Mouse (Mus musculus) midbrain, embryonic 13.5 days (tissue): ENCODE data around the gene Zfp740. TPM values are rescaled to one million over a fixed set of nuclear protein-coding genes. Genes with fewer than 3 reads are reported as not detected.
"Not testable (repeated sequence)": the region's sequence is repeated elsewhere in the genome, so short reads cannot be mapped to it uniquely, and the experiment has no call there.

ENCODE experiments used
- ATAC-seq: fragments of 200-750 bp; cut with Nextera tagmentation; 2 replicates; pipeline ENCODE4 v1.8.0; 2017; ENCODE audit warnings: mild to moderate bottlenecking, moderate TSS enrichment, moderate library complexity
- H3K27ac ChIP-seq: fragments of 300-500 bp; sonication (generic); 2 replicates; pipeline ENCODE4 v1.5.1; 2015; ENCODE audit warnings: inconsistent platforms, mild to moderate bottlenecking, moderate library complexity
- H3K27me3 ChIP-seq: fragments of 300-500 bp; sonication (generic); 2 replicates; pipeline ENCODE4 v1.6.1; 2015; ENCODE audit warnings: mild to moderate bottlenecking, inconsistent platforms
- H3K36me3 ChIP-seq: fragments of 300-500 bp; sonication (generic); 2 replicates; pipeline ENCODE4 v1.6.1; 2015; ENCODE audit warnings: mild to moderate bottlenecking, inconsistent platforms
- H3K4me1 ChIP-seq: fragments of 300-500 bp; sonication (generic); replicated peaks from 2 replicates; pipeline ENCODE4 v1.6.1; 2015; ENCODE audit warnings: inconsistent platforms
- H3K4me2 ChIP-seq: fragments of 300-500 bp; sonication (generic); replicated peaks from 2 replicates; pipeline ENCODE4 v1.6.1; 2015; ENCODE audit warnings: moderate library complexity, mild to moderate bottlenecking, inconsistent platforms
- H3K4me3 ChIP-seq: fragments of 300-500 bp; sonication (generic); replicated peaks from 2 replicates; pipeline ENCODE4 v1.5.1; 2015; ENCODE audit warnings: mild to moderate bottlenecking, inconsistent platforms
- H3K9ac ChIP-seq: fragments of 300-500 bp; sonication (generic); replicated peaks from 2 replicates; pipeline ENCODE4 v1.6.1; 2015; ENCODE audit warnings: mild to moderate bottlenecking, inconsistent platforms
- H3K9me3 ChIP-seq: fragments of 300-500 bp; sonication (generic); 2 replicates; pipeline ENCODE4 v1.6.1; 2016; ENCODE audit warnings: mild to moderate bottlenecking, inconsistent platforms
- WGBS: fragments of 180-500 bp; shearing (Covaris S2); methylation state at CpG from one replicate; pipeline ENCODE4 v1.1.7; 2015; 5-methylcytosine and 5-hydroxymethylcytosine counted together
- polyA plus RNA-seq: library from polyadenylated mRNA; unstranded; fragments of >200 nt; fragmentation: Nextera tagmentation; extraction: Ambion mirVana; gene quantifications from 2 replicates; pipeline ENCODE4 v1.2.1, GENCODE M21; 2015

Zfp740 gene
- 81.1 and 83.0 TPM in 2 replicates for polyA plus RNA-seq

DNA sequence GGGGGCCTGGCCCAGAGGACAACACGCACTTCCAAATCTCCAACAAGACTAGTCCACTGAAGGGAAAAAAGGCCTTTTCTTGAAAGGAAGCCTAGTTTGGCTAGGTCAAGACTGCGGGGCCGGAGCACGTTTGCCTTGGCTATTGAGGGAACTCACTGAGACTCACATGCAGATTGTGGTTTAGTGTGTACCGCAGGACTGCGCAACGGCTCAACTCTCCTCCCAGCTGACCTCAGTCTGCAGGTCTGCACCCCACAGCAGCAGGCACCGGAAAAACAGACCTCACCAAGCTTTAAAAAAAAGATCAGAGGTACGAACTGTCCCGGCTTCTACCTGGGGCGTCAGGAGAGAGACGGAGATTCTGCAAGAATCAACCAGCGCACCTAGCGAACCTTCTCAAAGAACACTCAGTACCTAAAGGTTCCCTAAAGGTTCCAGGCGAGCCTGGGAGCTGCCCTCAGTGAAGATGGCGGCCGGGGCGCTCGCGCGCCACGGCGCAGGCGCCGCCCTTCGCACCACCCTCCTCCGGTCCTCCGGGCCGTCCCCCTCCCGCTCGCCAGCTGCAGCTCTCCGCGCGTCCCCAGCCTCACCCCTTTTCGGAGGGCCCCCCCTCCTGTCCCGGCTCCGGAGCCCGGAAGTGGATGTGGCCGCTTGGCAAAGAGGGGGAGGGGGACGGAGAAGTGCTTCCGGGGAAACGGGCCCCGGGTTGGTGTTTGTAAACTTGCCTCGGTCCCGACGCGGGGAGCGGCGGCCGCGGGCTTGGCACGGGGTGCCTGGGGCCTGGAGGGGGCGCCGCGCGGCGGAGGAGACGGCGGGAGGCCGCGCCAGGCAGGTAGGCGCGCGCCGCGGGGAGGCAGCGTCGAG is at the start of gene Zfp740:
TSS of gene Zfp740 (plus strand) at position 279 of the 864 bp plus-strand sequence.
- H3K27me3 ChIP-seq: no peaks in the 10 kb centered on the region
- H3K9me3 ChIP-seq: no peaks in the 10 kb centered on the region
- H3K4me3 ChIP-seq: peak within 1 kb of the TSS; percentile 84
- ATAC-seq: peak; percentile 96
- WGBS: under 1% methylated on average over 64 of the region's 68 CpGs
- H3K4me2 ChIP-seq: peak within 1 kb of the TSS; percentile 81
- peaks cover 46% of the 10 kb centered on the region for H3K4me1 ChIP-seq
- H3K36me3 ChIP-seq: peaks cover 24% of the 10 kb centered on the region
- peak within 1 kb of the TSS; percentile 90 for H3K9ac ChIP-seq
- H3K27ac ChIP-seq: peak within 1 kb of the TSS; percentile 99

DNA sequence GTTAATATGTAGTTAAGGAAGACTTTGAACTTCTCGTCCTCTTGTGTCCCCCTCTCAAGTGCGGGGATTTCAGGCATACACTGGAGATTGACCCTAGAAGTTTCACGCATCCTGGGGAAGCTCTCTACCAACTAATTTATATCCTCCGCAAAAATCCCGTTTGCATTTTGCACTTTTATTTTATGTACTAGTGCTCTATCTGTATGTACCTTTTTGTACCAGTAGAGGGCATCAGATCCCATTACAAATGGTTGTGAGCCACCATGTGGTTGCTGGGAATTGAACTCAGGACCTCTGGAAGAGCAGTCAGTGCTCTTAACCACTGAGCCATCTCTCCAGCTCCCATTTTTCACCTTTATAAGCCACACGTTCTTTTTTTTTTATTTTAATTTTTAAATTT is 48.0 kb upstream of the Zfp740 start:
- H3K9me3 ChIP-seq, H3K4me3 ChIP-seq, H3K4me2 ChIP-seq, H3K36me3 ChIP-seq, ATAC-seq, H3K27ac ChIP-seq, H3K27me3 ChIP-seq, H3K9ac ChIP-seq: not testable (repeated sequence)
- 91% methylated on average over 6 of the region's 6 CpGs for WGBS
- H3K4me1 ChIP-seq: peaks cover 13% of the 10 kb centered on the region

DNA sequence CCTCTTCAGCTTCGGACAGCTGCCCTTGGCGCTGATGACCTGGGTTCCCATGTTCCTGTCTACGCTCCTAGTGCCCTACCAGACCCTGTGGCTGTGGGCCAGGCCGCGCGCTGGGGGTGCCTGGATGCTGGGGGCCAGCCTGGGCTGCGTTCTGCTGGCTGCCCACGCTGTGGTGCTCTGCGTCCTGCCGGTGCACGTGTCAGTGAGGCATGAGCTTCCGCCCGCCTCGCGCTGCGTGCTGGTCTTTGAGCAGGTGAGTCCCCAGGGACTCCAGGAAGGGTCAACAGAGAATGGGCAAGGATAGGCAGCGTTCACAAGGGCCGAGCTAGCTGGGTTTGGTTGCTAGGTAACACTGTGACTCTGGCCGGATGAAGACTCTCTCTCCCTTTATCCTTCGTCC is 46.2 kb upstream of the Zfp740 start:
- WGBS: 23% methylated on average over 20 of the region's 20 CpGs
- H3K9ac ChIP-seq: 0 out of 2 replicates have a peak overlapping the region, but pooled peaks have one; percentile 19
- ATAC-seq: peak; percentile 75
- peak overlapping the region; percentile 15; the same call in 1 of the 2 replicates for H3K4me2 ChIP-seq
- H3K4me3 ChIP-seq: no peak overlapping the region
- no peaks in the 10 kb centered on the region for H3K36me3 ChIP-seq
- no peak overlapping the region for H3K27ac ChIP-seq
- peaks cover 13% of the 10 kb centered on the region for H3K4me1 ChIP-seq
- no peaks in the 10 kb centered on the region; the same call in 1 of the 2 replicates for H3K9me3 ChIP-seq
- no peaks in the 10 kb centered on the region for H3K27me3 ChIP-seq

DNA sequence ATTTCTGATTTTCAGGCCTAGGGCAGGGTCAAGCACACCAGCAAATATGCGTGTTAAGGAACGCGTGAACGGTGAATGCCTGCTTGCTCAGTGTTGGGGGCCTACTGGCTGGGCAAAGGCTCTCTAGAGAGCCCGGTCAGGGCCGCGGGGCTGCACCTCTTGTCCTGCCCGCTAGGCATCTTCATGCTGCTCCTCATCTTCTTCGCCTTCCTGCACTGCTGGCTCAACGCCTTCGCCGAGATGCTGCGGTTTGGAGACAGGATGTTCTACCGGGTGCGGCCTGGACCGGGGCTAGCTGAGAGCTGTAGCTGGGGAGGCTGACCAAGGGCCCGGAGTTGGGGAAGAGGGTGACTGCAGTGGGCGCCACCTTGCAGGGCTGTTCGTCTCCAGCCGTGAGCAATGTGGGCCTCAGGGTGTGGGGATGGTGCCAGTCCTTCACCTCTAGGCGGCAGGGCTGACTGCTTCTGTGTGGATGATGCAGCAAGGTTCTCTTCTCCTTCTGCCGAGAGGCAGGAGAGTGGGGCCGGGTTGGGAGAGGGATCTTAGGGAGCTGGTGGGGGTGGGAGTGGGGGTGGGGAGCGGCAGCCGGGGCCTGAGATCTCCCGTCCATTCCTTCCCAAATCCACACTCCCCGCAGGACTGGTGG is 42.5 kb upstream of the Zfp740 start:
- Histone ChIP-seq H3K9me3 (no peaks in the 10 kb centered on the region; the same call in 1 of the 2 replicates), H3K4me1 (peaks cover 13% of the 10 kb centered on the region), H3K4me2 (no peak overlapping the region), H3K36me3 (no peaks in the 10 kb centered on the region), H3K4me3 (no peak overlapping the region), H3K27me3 (no peaks in the 10 kb centered on the region), H3K9ac (no peak overlapping the region), H3K27ac (no peak overlapping the region)
- 61% methylated on average over 27 of the region's 27 CpGs for WGBS
- ATAC-seq: no peak

DNA sequence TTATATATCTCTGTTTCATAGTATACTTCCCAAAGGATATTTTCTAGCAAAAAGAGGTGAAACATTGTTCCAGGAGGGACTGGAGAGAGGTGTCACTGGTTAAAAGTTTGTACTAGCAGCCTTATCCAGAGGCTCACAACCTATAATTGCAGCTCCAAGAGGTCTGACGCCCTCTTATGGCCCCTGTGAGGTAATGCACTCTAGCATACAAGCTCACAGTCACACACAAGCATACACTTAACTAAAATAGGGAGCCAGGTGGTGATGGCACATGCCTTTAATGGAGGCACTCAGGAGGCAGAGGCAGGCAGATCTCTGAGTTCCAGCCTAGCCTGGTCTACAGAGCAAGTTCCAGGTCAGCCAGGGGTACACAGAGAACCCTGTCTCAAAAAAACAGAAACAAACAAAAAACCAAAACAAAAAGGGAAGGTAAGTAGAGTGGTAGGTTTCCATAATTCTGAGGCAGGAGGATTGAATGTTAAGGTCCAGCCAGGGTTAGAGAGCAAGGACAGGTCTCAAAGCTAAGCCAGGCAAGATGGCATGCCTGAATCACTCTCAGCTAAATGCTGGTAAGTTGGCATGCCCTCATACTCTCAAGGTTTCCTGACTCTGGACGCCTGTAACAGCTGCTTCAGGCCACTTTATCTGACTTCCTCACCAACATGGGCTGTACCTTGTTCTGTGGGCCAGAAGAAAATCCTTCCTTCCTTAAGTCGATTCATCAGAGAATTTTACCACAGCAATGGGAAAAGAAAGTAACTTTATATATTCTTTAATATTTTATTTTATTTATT is 39.0 kb upstream of the Zfp740 start:
- Histone ChIP-seq H3K4me1 (no peaks in the 10 kb centered on the region), H3K4me3 (no peak overlapping the region), H3K27ac (no peak overlapping the region), H3K9me3 (no peaks in the 10 kb centered on the region; the same call in 1 of the 2 replicates), H3K36me3 (no peaks in the 10 kb centered on the region), H3K27me3 (no peaks in the 10 kb centered on the region), H3K4me2 (no peak overlapping the region), H3K9ac (no peak overlapping the region)
- WGBS: 68% methylated on average over 3 of the region's 3 CpGs
- ATAC-seq: no peak

DNA sequence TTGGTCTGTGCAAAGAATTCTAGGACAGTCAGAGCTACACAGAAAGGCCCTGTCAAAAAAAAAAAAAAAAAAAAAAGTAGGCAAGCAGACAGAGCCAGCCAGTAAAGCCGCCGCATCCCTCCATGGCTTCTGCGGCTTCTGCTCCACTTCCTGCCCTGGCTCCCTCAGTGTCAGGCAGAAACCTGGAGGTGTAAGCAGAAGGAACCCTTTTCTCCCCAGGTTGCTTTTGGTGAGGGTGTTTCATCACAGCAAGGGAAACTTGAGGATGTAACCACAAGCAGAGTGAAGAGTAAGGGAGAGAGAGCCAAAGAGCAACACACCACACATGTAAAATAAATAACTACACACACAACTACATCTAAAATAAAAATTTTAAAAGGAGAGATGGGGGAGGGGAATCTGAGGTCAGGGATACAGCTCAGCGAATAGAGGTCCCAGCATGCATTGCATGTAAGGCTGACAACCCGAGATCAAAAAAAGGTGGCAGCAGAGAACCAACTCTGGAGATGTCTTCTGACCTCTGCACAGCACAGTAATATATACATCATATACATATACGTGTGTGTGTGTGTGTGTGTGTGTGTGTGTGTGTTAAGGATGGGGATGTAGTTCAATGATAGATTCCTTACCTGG is 37.5 kb upstream of the Zfp740 start:
- H3K4me2 ChIP-seq: no peak overlapping the region
- no peak overlapping the region for H3K4me3 ChIP-seq
- no peaks in the 10 kb centered on the region; the same call in 1 of the 2 replicates for H3K9me3 ChIP-seq
- no peaks in the 10 kb centered on the region for H3K36me3 ChIP-seq
- H3K9ac ChIP-seq: no peak overlapping the region
- no peak overlapping the region for H3K27ac ChIP-seq
- no peaks in the 10 kb centered on the region for H3K27me3 ChIP-seq
- WGBS: 53% methylated on average over 6 of the region's 6 CpGs
- no peak for ATAC-seq
- no peaks in the 10 kb centered on the region for H3K4me1 ChIP-seq

DNA sequence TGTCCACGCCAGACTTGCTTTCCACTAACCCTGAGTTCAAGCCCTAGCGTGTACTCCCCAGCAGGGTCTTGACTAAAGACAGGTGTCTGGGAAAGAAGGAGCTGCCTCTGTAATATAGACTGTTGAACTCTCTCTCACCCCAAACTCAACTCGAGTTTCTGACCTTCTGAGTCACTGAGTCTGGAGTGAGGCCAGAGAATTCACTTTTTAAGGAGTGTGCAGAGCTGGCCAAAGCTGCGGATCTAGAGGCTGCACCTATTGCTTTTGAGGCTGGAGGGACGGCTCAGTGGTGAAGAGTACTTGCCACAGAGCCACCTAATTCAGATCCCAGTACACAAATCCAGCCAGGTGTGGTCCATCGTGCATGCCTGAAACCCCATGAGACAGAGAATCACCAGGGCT is 35.4 kb upstream of the Zfp740 start:
- Histone ChIP-seq H3K9me3 (no peaks in the 10 kb centered on the region), H3K27me3 (no peaks in the 10 kb centered on the region), H3K36me3 (no peaks in the 10 kb centered on the region), H3K4me3 (no peak overlapping the region), H3K9ac (no peak overlapping the region), H3K27ac (no peak overlapping the region), H3K4me2 (no peak overlapping the region), H3K4me1 (no peaks in the 10 kb centered on the region)
- WGBS: 80% methylated on average over 6 of the region's 6 CpGs
- ATAC-seq: no peak

DNA sequence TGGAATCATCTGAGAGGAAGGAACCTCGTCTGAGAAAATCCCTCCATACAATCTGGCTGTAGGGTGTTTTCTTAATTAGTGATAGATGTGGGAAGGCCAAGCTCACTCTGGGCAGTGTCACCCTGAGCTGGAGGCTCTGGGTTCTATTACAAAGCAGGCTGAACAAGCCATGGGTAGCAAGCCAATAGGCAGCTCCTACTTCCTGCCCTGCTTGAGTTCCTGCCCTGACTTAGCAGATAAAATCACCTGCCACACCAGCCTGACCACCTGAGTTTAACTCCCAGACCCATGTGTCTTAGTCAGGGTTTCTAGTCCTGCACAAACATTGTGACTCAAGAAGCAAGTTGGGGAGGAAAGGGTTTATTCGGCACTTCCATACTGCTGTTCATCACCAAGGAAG is 34.0 kb upstream of the Zfp740 start:
- 69% methylated on average over 2 of the region's 2 CpGs for WGBS
- Histone ChIP-seq H3K36me3 (no peaks in the 10 kb centered on the region), H3K9me3 (no peaks in the 10 kb centered on the region), H3K27ac (no peak overlapping the region), H3K4me2 (no peak overlapping the region), H3K4me1 (no peaks in the 10 kb centered on the region), H3K4me3 (no peak overlapping the region), H3K9ac (no peak overlapping the region), H3K27me3 (no peaks in the 10 kb centered on the region)
- no peak for ATAC-seq

DNA sequence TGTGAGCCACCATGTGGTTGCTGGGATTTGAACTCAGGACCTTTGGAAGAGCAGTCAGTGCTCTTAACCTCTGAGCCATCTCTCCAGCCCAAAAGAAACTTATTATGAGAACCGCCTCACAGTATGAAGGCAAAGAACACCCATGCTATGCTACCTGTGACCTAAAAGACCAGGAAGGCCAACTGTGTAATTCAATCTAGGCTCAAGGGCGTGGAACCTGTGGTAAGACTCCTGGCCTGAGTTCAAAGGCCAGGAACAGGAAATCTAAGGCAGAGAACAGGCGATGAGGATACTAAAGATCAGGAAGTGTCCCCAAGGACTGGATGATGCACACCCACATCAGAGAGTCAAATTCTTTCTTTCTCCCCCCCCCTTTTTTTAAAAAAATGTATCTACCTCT is 29.5 kb upstream of the Zfp740 start:
- WGBS: 88% methylated on average over 3 of the region's 3 CpGs
- Histone ChIP-seq H3K4me1 (no peaks in the 10 kb centered on the region), H3K27me3 (no peaks in the 10 kb centered on the region), H3K36me3 (peaks cover 4% of the 10 kb centered on the region; the same call in 1 of the 2 replicates), H3K27ac (no peak overlapping the region), H3K9ac (no peak overlapping the region), H3K4me3 (no peak overlapping the region), H3K4me2 (no peak overlapping the region), H3K9me3 (peaks cover 4% of the 10 kb centered on the region; the same call in 1 of the 2 replicates)
- ATAC-seq: no peak

DNA sequence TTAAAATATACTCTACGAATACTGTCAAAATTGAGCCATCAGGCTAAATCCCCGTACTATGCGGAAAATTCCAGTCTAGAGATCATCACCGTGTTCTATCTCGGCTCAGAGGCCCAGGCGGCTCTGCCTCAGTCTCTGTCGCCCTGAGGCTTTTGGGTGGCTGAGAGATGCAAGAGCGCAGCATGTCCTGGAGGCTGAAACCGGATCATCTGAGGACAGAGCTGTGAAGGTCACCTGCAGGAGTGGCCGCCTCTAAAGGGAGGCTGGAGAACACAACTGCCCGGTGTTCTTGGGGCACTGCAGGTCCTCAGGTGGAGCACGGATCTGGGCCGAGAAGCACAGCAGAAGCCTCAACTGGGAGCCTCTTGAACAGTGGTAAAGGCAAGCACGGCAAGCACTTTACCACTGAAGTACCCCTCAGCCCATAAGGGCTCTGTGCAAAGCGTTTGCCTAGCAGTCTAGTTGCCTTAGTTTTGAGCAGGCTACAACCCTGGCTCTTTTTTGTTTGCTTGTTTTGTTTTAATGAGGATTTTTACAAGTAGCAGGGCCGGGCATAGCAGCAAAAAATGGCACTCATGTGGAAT is 27.2 kb upstream of the Zfp740 start:
- Histone ChIP-seq H3K4me2 (no peak overlapping the region), H3K27me3 (no peaks in the 10 kb centered on the region), H3K4me3 (no peak overlapping the region), H3K4me1 (no peaks in the 10 kb centered on the region), H3K9me3 (peaks cover 4% of the 10 kb centered on the region; the same call in 1 of the 2 replicates), H3K36me3 (peaks cover 4% of the 10 kb centered on the region; the same call in 1 of the 2 replicates), H3K9ac (no peak overlapping the region), H3K27ac (no peak overlapping the region)
- 89% methylated on average over 16 of the region's 16 CpGs for WGBS
- no peak for ATAC-seq
